Mouse (Mus musculus): Measurements from ENCODE around the gene Olfr1392.
"Not testable (repeated sequence)": the region's sequence is repeated elsewhere in the genome, so short reads cannot be mapped to it uniquely, and the experiment has no call there.

Gene Olfr1392

DNA sequence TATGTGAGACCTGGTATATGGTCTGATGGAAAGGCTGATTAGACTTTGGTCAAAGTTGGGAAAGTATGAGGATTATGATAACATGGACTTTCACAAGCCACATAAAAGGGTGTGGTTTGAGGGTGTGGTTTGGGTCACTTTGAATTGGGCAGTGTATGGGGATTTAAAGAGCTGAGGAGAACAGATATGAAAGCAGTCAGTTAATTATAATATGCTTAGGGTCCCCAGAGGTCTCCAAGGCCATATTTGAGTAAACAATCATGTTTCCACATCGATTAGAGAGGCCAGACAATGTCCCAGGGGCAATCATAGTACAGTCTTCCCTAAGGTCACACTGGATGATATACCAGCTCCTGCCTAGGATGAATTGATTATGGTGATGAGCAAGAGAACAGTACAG lies at the start of gene Olfr1392:
Olfr1392 (plus strand) TSS at position 301 of the 400 bp plus-strand sequence.
- not testable (repeated sequence) for DNase-seq (ENCODE audit: extremely low spot score, low read depth, low spot score)

GRCm38 (mm10) chr11:49235459-49236207 lies 49.4 kb upstream of the Olfr1392 start:
- no peak for DNase-seq (ENCODE audit: extremely low spot score, low read depth, low spot score)

DNA sequence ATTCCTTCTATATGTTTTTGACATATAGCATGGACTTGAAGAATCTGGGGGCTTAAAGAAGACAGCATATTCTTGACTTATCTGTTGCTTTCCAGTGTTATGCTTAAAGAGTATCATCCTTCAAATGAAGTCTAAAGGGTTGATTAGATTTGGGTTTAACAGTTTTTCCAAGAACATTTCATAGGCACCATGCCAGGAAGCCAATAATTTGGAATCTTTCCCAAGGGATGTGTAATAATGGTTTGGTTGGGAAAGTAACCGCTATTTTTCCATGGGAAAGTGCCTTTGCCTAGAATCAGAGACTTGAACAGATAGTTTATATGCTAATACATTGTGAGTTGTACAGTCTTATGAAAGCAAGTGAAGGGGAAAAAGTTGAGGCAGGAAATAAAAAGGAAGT lies 48.2 kb upstream of the Olfr1392 start:
- DNase-seq (ENCODE audit: extremely low spot score, low read depth, low spot score): no peak

DNA sequence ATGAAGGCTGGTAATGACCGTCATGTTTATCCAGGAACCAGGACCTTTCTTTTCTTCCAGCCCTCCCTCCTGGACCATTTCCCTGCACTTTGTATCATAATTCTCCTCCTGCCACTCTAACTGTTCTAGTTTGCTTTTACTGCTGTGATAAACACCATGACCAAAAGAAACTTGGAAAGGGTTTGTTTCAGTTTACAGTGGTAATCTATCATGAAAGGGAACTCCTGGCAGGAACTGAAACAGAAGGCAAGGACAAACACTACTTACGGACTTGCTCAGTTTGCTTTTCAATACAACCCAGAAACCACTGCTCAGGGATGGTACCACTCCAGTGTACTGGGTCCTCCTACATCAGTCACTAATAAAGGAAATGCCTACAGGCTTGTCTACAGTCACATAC lies 47.5 kb upstream of the Olfr1392 start:
- no peak for DNase-seq (ENCODE audit: extremely low spot score, low read depth, low spot score)

DNA sequence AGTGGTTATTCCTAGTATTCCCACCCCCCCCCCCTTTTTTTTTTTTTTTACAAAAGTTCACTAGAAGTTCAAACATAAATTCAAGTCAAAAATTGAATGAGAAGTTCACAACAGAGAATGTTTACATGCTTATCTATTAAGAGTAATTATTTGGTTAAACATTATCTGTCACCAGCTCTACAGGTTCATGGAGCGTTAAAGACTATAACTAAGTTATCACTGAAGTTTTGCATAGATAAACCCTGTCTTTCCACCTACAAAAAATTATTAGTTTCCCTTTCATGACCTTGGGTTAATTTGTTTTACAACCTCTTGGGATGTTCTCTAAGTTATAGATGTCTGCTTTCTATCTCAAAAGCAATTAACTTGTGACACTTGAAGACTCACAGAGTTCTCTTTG lies 44.8 kb upstream of the Olfr1392 start:
- no peak for DNase-seq (ENCODE audit: extremely low spot score, low read depth, low spot score)

DNA sequence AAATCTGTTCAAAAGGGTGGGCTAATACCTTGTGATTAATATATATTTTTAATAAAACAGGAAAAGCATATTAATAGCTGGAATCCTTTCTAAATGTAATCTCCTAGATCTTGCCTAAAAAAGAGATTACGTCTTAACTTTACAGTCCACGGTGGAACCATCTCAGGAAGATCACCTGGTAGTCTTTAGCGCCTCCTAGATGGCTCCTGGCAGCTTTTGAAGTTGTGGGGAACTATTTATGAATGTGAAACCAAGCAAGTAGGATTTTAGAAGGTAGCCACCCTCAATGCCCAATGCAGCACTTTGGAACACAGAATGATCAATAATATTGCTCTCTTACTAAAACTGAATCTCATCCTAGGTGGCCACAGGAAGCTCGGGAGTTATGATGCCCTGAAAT lies 44.2 kb upstream of the Olfr1392 start:
- DNase-seq (ENCODE audit: extremely low spot score, low read depth, low spot score): no peak

- DNase-seq (ENCODE audit: extremely low spot score, low read depth, low spot score): no peak
These were observed 43.6 kb upstream of the Olfr1392 start for GRCm38 (mm10) chr11:49241471-49241870.

- DNase-seq (ENCODE audit: extremely low spot score, low read depth, low spot score): no peak
These were observed 42.0 kb upstream of the Olfr1392 start for GRCm38 (mm10) chr11:49242944-49243626.

- peak; percentile 73 for DNase-seq (ENCODE audit: extremely low spot score, low read depth, low spot score)
These were observed 41.1 kb upstream of the Olfr1392 start, which contains the start of gene Mgat1 for GRCm38 (mm10) chr11:49243727-49244594. TSS of gene Mgat1 (plus strand) at chr11:49244191.

- no peak for DNase-seq (ENCODE audit: extremely low spot score, low read depth, low spot score)
These were observed 40.5 kb upstream of the Olfr1392 start for GRCm38 (mm10) chr11:49244595-49244930.

DNA sequence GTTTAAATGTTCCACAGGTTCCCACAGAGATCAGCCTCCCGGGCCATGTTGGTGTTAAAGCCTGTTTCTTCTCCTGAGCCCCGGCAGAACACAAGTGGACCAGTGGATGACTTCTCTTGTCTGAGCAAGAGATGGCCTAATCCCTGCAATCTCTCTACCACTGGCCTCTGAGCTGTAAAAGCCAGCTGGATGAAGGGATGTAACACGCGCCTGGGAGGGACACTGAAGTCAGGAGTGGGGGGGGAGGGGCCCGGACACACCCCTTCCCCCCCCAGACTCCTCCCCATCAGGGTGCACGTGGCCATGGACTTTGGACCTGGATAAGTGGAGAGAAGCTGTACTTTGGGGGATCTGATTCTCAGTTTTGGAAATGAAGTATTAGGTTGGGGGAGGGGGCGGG lies 39.9 kb upstream of the Olfr1392 start:
- no peak for DNase-seq (ENCODE audit: extremely low spot score, low read depth, low spot score)

- no peak for DNase-seq (ENCODE audit: extremely low spot score, low read depth, low spot score)
These were observed 39.3 kb upstream of the Olfr1392 start for GRCm38 (mm10) chr11:49245634-49246415.

DNA sequence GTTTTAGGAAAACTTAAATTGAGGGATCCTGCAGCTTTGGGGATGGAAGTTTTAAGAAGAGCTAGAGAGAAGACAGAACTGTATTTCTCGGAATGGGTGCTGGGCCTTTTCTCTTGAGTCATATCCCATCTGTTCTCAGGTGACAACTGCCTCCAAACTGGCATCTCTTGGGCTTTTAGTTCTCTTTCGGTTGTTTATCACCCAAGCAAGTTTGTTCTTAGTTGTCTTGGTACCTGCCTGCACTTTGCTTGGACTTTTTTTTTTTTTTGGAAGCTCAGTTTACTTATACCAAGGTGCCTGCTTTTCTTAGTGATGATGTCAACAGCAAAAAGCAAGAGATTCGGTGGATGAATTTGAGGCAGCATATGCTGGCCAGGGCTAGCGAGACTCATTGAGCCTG lies 38.6 kb upstream of the Olfr1392 start:
- DNase-seq (ENCODE audit: extremely low spot score, low read depth, low spot score): no peak

DNA sequence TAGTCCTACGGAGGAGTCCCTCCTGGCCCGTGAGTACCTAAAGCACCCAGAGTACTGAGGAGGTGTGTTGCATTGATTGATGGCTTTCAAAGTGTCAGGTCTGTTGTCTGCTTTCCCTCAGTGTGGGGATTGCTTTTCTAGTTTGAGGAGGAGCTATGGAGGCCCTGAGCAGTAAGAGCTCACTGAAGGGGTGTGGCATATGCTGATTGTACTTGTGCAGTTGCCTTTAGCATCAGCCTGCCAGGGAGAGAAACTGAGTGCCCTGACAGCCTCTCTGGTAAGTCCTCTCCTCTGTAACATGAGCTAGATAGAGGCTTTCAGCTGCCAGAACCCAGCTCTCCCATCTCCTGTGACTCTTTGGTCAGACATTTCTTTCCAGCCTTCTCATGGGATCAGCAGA lies 37.8 kb upstream of the Olfr1392 start:
- no peak for DNase-seq (ENCODE audit: extremely low spot score, low read depth, low spot score)

DNA sequence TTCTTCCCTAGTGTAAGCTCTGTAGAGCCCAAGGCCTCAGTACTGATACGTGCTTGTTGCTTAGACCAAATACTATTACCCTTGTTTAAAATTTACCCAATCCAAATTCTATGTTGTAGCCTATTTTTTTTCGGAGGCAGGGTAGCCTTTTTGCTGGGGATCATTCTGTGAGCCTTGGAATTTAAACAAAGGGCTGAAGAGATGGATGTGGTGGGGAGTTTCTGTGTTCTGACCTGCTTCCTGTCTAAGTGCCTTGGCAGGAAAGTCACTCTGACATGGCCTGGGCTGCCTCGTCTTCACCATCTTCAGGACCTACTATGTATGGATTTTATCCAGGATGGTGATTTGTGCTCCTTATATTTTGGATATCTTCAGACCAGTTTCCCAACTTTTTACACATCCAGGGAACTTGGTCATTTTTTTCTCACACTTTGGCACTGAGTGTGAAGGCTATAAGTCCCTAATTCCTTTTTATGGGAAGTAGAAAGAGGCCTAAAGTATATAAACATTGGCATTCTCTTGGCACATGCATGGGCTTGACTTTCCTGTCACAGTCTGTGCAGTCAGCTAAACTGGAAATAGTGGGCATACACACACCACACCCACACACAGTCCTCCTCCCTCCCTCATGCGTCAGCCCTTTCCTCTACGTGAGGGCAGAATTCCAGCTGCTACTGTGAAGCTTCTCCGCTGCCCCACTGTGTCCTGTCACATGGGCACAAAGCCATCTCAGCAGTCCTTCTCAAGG lies 36.7 kb upstream of the Olfr1392 start:
- DNase-seq (ENCODE audit: extremely low spot score, low read depth, low spot score): no peak

GRCm38 (mm10) chr11:49248974-49249700 lies 35.9 kb upstream of the Olfr1392 start:
- no peak for DNase-seq (ENCODE audit: extremely low spot score, low read depth, low spot score)

GRCm38 (mm10) chr11:49249811-49250421 lies 35.2 kb upstream of the Olfr1392 start:
- no peak for DNase-seq (ENCODE audit: extremely low spot score, low read depth, low spot score)

GRCm38 (mm10) chr11:49250422-49251379 lies 34.4 kb upstream of the Olfr1392 start:
- DNase-seq (ENCODE audit: extremely low spot score, low read depth, low spot score): peak; percentile 20

Data from hindlimb bud, embryonic 11.5 days (tissue).